Mouse (Mus musculus) urinary bladder, postnatal 36 days (tissue): ENCODE measurements around the gene Tmem132c.
A peak's percentile ranks its signal among the peaks of the same experiment; 100 is the strongest.

Experiments used
- DNase-seq, 2 experiments: peaks; one replicate each; pipeline ENCODE4 v3.0.0; 2022; ENCODE audit warnings: low spot score in 2 of 2, mixed read lengths in 1 of 2

Tmem132c gene

DNA sequence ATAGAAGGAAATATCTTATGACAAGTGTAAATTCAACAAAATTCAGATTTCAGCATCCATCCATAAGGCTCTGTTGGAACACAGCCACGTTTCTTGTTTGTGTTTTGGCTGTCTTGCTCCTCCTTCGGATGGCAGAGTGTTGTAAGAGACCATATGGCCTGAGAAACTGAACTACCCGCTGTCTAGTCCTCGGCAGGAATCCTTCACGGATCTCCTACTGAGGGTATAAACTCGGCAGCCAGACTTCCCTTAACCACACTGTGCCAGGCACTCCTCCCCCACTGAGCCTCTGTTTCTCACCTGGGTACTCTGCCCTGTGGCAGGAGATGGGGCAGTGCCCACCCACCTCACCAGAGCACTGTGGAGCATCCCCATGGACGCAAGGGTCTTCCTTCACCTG, 174.9 kb downstream of the Tmem132c start:
- DNase-seq = no peak

DNA sequence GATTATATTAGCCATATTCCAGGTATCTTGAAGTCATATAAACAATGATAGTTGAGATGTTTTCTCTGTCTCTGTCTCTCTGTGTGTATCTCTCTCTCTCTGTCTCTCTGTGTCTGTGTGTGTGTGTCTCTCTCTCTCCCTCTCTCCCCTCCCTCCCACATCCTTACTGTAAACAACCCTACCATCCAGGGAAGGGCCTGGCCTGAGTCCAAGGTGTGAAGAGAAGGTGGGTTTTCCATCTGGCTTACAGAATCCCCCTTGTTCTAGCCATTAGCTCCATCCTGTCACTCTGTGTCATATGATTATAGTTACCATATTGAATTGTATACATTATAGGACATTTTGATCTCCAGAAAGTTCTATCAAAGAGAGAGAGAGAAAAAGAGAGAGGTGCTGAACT, 182.3 kb downstream of the Tmem132c start:
- no peak for DNase-seq

DNA sequence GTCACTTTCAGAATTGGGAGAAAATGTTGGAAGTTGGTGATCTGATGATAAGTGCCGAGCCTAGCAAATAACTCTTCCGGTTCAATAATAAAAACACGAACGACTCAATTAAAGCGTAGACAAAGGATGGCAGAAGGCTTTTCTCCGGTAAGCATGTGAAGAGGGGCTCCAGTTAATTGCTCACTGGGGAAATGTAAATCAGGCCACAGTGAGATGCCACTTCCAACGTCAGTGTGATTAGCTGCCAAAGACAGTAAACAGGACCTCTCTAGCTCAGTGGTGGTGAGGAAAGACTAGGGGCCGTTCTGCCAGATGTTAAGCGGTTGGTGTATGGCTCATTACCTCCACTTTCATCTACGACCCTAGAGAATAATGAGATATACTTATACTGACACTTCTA, 187.5 kb downstream of the Tmem132c start:
- no peak for DNase-seq

DNA sequence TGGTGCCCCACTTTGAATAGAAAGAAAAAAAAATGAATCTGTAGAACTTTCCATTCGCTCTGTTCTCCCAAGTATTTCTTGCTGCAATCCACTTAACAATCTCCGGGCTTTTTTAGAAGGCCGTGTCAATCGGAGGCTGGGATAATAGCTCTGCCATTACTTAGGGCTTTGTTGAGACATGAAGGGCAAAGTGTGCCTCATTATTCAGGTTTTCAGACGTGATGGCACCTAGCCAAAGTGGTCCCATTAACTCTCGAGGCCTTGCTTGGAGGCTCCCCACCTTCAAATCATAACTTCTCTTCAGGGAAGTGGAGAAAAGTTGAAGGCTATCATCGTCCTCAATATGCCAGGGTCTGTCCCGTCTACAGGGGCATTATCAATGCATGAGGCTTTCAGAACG, 190.0 kb downstream of the Tmem132c start:
- DNase-seq = no peak

DNA sequence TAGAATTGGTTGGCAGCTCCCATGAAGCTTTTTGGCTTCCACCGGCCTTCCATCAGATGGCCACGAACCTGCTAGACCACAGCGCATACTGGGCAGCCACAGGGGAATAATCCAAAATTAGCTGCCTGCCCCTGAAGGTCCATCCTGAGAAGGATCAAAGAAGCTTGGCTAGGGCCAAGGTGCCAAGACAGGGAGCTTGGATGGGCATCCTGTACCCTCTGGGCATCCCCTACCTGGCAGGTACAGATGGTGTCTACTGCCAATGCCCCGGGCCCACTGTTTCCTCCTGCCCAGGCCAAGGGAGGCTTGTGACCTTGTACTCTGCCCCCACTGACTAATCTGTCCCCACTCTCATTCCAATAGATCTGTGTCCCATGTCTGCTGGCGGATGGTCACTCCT, 195.2 kb downstream of the Tmem132c start:
- no peak for DNase-seq

DNA sequence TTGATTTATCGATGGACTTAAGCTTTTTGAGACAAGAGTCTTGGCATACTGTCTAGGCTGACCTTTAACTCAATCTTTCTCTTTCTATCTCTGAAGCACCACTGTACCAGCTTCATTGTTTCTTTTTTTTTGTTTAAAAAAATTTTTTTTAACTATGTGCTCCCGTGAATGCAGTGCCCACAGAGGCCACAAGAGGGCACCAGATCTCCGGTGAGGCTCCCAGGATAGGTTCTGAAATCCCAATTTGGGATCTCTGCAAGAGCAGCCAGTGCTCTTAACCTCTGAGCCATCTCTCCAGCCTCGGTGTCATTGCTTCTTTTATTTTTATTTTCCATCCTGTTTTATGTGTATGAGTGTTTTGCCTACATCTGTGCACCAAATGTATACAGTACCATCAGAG, 197.0 kb downstream of the Tmem132c start:
- DNase-seq = no peak

DNA sequence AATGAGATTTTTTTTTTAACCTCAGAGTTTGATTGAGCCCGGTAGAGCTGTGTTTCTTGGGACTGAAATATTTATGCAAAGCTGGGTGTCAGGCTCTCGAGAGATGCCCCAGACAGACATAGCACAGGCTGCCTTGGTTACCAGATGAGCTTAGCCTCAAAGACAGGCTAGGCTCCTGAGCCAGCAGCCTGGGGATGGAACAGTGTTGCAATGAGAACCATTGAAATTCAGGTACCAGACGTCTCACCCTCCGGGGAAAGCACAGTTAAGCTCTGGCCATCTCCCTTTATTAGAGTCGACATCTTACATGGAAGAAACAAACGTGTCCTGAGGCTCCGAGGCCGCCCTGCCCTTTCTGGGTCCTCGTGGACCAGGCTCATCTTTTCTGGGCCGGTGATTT, 200.4 kb downstream of the Tmem132c start:
- no peak for DNase-seq

DNA sequence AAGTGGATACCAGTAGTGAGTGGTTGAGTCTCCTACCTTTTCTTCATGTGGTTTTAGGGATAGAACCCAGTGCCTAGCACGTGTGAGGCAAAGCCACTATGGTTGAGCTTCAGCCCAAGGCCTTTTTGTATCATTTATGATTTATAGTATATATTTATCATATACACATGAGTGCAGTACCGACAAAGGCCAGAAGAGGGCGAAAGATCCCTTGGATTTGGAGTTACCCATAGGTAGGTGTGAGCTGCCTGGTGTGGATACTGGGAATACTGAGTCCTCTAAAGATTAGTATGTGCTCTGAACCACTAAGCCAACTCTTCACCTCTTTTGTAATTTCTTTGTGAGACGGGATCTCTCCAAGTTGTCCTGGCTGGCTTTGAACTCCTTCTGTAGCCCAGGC, 212.0 kb downstream of the Tmem132c start:
- no peak for DNase-seq

DNA sequence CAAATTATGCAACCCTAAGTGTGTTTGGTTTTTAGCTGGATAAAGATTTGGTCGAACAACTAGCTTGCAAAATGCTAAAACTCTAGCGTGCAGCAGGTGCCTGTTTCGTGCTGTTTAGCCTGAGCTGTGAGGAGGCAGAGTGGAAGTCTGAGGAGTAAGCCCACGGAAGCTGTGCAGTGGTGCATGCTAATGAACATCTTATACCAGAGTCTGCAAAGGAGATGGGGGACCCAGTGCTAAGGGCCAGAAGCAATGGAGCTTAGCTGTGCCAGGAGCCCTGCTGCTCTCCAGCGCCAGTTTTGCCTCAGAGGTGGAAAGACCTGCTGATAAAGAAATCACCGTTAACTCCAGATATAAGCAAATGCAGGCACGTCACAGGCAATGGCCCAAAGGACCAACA, 212.5 kb downstream of the Tmem132c start:
- DNase-seq = no peak

DNA sequence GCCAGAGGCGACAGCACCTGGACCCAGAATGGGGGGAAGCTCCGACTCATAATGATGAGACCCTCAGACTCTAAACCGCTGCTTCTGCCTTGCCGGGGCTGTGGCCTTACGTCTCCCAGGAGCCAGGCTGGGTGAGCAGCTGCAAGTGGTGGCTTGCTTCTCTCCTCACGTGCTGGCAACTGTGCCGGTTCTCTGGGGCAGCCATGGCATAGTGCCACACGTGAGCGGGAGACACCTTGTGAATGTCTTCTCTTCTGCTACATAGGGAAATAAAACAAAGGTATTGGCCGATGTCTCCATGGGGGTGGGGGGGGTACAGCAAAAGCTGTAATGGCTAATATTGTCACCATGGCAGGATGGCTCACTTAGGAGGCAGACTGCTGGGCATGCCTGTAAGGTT, 214.5 kb downstream of the Tmem132c start:
- no peak for DNase-seq

DNA sequence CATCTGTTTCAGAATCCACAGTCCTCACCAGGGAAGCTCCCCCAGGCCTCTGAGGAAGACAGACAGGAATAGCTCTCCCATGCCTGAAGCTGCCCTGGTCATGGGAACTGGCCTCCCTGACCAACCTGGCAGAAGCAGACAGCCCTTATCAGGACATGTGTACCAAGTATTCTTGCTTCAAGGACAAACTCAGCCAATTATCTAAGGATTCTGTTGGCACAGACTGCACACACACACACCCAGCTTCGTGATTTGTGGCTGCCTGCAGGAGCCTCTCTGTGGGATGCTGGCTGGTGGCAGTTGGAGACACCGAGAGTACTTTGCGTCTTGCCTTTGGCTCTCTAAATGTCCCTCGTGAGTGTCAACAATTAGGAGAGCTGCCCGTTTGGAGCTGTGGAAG, 226.5 kb downstream of the Tmem132c start:
- DNase-seq = no peak

DNA sequence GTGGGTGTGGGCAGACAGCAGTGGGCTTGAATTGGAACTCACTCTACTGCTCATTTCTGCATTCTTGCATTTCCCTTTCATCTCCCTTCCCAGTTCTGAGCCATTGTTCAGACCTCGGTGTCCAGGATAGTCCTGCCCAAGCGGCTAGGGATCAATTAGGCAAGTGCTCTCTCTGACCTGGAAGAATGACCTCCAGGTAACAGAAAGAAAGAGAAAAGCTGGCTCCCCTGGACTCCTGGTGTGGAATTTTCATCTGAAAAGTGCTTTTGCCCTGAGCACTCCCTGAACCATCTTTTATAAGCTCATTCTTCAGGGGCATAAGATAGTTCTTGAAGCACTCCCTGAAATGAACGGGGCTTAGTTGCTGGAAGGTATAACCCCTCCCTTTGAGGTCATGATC, 228.7 kb downstream of the Tmem132c start:
- no peak for DNase-seq

DNA sequence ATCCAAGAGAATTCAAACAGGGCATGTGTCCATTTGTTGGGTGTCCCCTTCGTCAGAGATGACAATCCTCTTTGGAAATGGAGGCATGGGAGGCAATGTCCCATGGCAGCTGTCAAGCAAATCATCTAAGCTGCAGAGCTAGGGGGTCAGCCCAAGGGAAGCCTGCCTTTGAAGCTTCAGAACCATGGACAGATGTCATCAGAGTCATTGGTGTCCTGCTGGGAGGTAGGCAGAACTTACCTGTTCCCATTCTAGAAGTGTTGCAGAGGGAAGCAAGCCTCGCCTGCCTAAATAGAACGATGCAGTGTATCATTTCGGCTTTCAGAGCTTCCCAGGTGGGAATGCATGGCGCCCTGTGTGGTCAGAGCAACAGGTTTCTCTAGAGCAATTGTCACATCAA, 230.3 kb downstream of the Tmem132c start:
- DNase-seq = no peak

DNA sequence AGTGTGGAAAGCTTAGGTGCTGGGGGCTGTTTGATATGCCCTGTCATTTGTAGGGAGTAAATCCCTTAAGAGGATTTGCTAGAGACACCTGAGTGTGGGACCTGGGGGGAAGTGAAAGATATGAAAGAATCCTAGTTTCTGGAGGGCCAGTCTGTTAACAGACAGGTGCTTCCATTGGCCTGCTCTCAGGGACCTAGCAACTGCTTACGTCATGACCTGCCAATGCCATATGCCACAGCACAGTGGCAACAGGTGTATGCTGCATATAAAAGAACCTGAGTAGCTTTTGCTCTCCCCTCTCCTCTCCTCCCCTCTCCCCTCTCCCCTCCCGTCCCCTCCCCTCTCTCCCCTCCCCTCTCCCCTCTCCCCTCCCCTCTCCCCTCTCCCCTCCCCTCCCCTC, 232.1 kb downstream of the Tmem132c start:
- no peak for DNase-seq

DNA sequence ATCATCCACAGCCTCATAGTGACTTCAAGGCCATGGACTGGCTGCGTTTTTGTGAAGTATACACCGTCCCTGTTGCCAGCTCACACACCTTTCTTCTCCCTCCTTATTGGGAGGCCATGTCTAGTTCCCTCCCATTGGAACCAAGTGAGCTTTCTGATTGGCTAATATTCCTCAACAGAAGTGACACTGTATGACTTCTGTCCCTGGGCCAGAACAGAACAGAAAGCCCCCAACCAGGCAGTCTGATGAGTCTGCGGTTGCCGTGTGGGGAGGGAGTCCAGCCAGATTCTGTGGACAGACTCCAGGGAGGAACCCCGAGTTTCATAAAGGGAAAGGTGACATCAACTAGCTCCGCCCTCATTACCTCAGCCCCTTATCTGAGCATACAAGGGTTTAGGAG, 233.2 kb downstream of the Tmem132c start:
- DNase-seq = no peak

DNA sequence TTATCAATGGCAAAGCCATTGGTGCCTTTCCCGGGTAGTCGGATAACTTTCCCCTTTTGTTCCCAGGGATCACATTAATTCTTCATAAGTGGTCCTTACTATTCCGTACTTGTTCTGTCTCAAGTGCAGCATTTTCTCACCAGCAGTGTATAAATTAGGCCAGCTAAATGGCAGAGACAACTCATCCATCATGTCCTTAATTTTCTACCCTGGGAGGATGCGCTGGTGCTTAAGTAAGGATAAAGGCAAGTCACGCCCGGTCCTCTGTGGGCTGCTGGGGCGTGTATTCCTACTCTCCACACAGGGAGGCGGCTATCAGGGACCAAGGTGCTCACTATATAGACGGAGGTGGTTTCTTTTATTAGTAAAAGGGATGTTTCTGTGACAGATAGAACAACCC, 236.2 kb downstream of the Tmem132c start:
- DNase-seq = no peak

DNA sequence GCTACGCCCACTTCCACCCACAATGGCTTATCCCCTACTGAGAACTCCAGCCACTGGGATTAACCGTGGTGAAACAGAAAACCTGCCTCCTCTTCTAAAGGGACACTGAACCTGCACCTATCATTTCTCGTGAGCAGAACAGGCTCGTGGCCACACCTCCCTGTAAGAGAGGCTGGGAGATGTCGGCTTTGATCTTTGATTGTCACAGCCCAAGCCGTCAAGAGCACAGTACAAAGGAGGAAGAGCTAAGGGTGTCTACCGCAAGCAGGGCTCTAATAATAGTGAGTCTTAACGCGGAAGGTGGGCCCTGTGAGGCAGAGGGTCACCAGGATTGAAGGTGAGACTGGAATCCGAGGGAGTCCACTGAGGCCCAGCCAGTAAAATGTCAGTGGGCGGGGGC, 236.7 kb downstream of the Tmem132c start:
- no peak for DNase-seq

DNA sequence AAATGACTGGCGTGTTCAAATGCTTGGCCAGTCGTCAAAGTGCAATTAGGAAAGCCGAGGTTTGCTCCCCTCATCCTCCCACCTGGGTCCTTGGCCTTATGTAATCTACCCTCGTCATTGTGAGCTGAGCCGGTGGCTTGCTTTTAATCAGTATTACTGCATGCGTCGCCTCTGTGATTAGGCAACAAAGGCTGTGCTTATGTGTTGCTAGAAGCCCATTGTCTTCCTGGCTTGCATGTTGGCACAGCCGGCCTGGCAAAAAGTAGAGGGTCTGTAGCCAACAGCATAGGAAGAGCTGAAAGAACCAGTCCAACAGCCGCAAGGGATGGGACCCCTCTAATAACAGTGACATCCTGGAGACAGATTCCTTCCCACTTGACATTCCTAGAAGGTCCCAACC, 239.3 kb downstream of the Tmem132c start:
- no peak for DNase-seq

DNA sequence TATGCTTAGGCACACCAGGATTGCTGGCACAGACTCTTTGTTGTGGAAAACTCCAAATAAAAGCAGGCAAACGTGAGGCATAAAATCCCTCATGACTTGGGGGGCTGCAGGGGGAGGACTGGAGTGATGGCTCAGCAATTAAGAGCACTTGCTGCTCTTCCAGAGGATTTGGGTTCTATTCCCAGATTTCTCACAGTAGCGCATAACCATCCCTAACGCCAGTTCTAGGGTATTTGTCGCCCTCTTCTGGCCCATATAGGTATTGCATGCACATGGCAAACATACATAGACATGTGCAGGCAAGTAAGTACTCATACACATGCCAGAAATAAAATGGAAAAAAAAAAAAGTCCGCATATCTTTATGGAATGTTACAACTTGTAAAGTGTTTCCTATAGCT, 239.8 kb downstream of the Tmem132c start:
- DNase-seq = peak in 1 of 2 experiments; percentile 10

DNA sequence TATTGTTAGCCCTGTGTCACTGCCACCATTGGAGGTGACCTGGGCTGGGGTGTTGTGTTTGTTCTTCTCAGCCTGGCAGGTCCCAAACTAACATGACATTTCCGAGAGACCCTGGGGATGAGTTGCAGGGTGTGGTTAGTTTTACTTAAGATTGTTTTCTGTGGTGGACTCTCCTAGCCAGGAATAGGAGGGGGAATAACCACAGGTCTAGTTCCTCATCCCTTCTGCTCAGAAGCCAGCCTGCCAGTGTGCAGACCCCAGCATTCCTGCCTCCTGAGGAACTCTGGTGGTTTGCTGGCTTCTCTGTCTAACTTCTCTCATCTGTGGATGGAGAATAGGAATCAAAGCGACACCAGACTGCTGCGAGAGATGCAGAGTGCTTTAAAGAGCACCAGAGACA, 240.7 kb downstream of the Tmem132c start:
- DNase-seq = no peak

DNA sequence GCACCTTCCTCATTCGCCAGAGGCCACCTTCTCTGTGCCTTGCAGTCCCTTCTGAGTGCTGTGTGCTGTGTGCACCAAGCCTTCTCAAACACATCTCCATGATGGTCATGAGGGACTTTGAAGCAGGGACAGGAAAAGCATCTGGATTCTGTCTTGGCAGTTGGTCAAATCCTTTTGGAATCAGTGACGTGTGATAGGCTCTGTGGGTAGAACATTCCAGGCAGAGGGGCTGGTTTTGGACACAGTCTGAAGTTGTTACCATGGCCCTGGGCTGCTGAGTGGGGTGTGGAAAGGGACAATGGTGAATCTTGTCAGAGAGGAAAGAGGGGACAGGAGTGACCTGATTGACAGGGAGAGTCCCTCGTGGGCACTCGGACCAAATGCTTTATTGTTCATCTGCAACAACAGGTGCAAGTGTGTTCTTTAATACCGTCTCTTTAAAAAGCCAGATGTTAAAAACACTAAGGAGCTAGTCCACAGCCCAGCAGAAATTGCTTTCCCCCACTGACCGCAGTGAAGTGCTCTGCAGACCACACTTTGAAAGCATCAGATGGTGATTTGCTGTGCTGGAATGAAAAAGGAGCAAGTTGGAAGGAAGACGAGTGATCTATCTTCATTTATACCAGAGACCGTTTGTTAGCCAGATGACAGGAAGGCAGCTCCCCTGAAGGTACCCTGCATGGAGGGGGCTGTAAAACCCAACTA, 242.5 kb downstream of the Tmem132c start:
- DNase-seq = no peak

DNA sequence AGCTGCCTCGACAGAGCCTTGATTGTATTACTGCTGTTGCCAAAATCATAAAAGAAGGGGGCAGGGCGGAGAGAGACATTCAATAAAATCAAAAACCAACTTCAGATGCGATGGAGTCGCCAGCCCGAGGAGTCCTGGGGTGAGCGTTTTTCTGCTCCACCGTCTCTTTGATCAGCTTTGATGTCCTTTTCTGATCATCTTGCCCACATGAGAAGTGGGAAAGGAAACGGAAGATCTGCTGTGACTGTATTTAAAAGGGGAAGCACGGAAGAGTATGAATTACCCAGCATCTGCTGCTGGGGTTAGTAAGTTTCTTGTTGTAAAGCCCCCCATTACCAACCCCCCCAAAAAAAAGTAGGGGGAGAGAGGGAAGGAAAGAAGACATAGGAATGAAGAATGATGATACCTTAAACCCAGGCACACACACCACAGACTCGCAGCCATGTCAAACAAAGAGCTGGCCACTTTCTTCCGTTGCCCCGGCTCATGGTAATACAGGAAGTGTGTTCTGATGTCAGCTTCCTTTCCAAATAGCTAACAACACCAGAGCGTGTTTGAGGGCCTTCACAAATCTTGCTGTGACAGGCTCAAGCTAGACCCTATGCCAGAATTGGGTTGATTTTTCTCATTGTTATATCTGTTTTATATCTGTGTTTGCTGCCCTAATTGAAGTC, 243.3 kb downstream of the Tmem132c start:
- no peak for DNase-seq

DNA sequence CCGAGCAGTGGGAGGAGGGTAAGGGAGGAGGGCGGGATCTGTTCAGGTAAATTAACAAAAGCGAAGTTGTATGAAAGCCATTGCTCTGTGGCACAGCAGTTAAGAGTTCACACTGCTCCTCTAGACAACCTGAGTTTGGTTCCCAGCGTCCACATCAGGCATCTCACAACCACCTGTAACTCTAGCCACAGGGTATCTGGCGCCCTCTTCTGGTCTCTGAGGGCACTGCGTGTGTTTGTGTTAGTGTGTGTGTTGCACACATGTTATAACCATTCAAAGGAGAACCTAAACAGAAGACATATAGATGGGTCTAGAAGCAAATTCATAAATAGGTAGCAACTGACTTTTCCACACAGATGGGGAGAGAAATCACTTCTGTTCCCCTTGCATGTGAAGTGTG, 245.6 kb downstream of the Tmem132c start:
- DNase-seq = no peak

DNA sequence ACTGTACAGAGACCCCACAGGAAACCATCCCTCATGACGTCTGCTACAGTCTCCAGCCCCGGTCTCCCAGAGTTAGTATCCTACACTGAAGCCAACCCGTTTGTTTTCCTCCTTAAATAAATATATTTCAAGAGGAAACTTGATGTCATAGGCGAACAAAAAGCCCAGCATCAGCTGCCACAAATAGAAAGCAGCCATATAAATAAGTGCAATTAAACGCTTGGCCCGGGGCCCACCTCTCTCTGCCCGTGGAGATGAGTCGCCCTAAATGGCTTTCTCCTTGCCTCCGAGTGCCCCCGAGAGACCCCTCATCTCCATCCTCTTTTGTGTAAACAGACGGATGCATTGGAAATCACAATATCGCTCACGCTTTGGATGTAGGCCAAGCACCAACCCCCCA, 247.1 kb downstream of the Tmem132c start:
- DNase-seq = no peak
